Mouse (Mus musculus): Measurements from ENCODE around the gene Nphs2. TPM values are rescaled to one million over a fixed set of nuclear protein-coding genes. Genes with fewer than 3 reads are reported as not detected.
A peak's percentile ranks its signal among the peaks of the same experiment; 100 is the strongest.
"Not testable (repeated sequence)": the region's sequence is repeated elsewhere in the genome, so short reads cannot be mapped to it uniquely, and the experiment has no call there.

Nphs2 gene
- total RNA-seq (2015) (not detected in 2 replicates), total RNA-seq (2017) (not detected in 2 replicates)

DNA sequence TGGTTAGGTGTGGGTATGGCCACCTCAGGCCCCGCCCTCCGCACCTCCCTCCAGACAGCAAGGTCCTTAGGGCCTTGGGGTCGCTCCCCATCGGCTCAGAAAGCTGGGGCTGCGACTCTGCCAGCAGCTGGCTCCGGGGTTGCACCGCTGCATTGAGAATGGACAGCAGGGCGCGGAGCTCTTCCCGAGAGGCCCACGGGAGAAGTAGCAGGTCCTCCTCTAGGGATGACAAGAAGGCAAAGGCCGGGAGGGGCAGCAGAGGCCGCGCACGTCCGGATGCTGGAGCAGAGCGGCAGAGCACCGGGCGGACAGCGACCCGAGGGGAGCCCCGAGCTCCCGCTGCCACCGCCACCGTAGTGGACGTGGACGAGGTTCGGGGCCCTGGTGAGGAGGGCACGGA is at the start of gene Nphs2:
TSS of gene Nphs2 (plus strand) at position 98 of the 400 bp plus-strand sequence.
- peak; percentile 50 for ATAC-seq (replicated peaks; ENCODE audit: poor library complexity)

DNA sequence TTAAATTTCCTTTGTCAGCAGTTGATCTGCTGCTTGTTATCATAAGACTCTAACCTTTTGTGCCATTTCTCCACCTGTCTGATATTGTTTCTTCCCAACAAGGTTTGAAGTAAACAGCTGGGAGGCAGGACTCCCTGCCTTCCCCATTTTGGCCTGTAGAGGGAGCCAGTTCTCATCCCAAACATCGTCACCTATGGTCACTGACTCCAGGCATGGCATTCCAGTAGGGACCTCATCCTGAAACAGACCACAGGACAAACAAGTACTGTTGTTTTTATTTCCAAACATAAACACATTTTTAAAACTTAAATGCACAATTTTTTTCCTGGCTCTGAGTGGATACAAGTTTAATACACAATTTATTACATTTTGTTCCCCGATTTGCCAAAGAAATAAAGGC is 47.2 kb upstream of the Nphs2 start:
- ATAC-seq (replicated peaks; ENCODE audit: poor library complexity): peak; percentile 84

DNA sequence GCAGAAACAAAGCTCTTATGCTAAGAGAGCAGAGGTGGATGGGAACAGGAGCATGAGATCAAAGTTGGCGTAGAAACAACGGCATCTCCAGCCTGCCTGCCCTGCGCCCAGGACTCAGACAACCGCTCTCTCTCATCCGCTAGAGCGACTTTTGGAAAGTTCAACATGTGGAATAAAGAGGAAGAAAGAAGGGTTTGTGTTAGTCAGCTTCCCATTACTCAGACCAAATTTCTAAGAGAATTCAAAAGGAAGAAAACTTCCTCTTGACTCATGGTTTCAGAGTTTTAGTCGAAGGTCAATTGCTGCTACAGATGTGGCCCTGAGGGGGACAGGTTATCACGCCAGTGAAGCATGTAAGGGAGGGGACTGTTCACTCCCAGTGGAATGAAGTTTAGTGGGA is 46.6 kb upstream of the Nphs2 start:
- no peak for ATAC-seq (replicated peaks; ENCODE audit: poor library complexity)

DNA sequence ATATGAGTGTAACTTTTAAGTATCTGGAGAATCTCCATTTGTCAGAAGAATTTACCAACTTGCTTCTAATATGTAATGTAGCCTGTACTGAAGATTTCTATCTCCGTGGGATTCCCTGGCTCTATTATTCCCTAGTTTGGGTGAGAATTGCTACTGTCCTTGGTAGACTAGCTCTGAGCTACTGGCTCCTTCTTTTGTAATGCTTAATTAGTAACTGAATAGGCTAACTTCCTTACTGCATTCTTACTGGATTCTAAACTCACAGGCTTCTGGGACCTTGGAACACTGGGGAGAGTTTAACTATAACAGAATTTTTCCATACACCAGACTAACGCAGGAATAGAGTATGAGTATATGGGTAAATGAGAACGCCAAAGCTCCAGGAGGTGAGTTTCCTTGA is 42.0 kb upstream of the Nphs2 start:
- not testable (repeated sequence) for ATAC-seq (replicated peaks; ENCODE audit: poor library complexity)

DNA sequence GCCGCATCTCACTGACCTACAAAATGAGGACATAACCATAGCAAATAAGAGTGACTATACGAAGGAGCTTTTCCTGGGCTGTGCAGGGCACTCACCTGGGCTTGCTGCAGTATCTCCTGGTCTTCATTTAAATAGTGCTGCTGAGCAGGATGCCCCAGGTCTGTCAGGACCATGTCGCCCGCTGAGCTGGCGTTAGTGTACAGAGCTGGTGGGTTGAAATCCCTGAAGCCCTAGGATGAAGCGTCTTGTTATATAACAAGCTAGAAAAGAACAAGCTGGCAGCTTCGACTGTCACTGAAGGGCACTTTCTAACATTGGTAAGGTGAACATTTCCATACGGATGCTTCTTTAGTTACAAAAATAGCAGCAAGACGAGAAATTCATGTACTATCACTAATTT is 40.1 kb upstream of the Nphs2 start:
- ATAC-seq (replicated peaks; ENCODE audit: poor library complexity): no peak

DNA sequence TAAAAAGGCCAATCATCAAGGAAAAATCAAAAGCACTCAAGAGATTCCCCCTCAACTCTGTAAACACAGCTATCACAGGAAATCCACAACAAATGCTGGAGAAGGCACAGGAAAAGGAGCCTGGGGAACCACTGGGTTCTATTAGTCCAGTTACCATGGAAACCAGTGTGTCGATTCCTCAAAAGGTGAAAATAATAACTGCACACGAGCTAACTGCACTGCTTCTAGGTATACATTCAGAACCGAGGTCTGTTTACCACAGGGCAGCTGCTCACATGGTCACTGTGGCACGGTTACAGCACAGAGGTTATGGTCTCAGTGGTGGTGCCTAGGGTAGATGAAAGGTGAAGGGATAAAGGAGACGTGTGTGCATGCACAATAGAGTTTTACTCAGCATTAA is 38.9 kb upstream of the Nphs2 start:
- no peak for ATAC-seq (replicated peaks; ENCODE audit: poor library complexity)

DNA sequence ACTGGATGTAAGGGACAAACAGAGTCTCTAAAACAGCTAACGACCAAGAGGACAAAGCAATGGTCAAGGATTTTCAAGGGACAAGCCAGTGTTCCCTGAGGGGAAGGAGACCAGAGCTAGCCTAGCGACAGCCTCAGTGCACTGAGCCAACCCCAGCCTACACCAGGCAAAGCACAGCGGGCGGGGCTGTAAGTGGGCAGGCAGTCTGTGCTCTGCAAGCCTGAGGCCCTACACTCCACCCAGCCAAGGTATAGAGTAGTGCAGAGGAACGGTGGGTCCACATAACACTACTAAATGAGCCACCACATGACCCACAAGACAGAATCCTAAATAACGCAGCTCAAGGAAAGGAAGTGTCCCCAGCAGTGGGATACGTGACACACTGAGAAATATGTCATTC is 36.9 kb upstream of the Nphs2 start:
- peak; percentile 63 for ATAC-seq (replicated peaks; ENCODE audit: poor library complexity)

DNA sequence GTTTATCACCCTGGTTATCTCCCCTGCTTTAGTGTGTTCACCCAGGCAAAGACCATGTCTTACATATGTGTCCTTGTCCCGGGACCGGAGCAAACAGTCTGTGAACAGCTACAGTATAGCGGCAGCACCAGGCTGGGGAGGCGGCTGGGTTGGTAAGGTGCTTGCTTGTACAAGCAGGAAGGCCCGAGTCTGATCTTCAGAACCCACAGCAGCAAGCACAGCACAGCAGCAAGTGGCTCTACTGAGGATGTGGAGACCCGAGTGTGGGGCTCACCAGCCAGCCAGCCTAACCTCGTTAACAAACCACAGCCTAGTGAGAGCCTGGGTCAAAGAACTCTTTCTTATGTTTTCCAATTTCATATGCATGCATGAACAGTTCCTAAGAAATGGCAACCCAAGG is 30.4 kb upstream of the Nphs2 start:
- ATAC-seq (replicated peaks; ENCODE audit: poor library complexity): no peak

DNA sequence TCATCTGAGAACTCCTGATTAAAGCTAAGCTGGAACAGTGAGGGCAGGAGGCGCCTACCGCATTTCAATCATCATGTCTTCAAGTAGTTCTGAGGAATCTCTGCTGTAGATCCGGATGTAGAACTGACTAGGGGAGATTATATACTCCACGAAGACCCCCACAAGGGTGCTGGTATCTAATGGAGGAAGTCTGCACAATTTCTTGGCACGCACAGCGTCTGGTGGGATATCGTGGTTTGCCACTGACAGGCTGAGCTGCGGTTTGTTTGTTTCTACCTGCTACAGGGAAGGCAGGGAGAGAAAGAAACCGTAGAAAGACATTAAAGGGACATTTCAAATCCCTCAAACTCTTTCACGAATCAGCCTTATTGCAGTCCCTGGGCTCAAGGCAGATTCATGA is 26.3 kb upstream of the Nphs2 start:
- ATAC-seq (replicated peaks; ENCODE audit: poor library complexity): peak; percentile 70

DNA sequence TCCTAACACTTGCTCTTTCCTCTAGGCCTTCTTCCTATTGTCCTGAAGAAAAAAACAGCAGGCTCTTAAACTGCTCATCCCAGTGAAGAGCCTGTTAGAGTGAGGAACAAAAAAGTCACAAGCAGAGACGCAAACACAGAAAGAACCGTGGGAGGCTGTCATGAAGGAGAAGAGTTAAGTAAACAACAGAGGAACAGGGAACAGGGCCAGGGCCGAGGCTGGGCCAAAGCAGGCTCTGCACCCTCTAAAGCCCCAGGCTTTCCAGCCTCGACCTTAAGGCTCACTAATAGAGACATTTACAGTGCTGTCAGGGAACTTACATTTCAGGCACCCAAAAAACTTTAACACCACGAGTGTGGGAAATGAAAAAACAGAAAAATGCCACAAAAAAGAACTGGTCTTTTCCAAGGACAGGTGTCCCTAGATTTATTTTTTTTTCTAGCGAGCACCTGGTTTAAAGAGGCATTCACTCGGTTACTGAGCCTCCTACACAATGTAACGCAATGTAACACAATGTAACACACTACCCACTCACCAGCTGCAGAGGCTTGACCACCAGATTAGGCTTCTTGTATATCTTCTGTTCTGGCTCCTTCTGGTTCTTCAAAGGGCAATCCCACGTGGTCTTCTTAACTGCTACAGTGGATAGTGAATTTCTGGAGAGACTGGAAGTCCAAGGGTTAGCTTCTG is 25.5 kb upstream of the Nphs2 start:
- ATAC-seq (replicated peaks; ENCODE audit: poor library complexity): no peak

DNA sequence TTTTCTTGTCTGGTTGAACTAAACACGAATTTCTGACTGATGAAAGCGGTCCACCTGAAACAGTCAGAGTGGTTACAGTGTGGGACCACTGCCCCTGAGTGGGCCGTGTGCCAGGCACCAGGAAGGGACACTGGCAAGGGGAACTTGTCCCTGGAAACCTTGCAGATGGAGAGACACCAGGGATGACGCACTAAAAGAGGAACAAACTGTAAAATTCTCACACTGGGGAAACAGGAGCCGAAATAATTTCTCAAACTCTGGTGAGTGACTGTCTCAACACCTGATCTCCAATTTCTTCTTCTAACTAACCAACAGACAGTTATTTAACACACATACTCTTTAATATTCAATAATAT is 25.0 kb upstream of the Nphs2 start:
- ATAC-seq (replicated peaks; ENCODE audit: poor library complexity): peak; percentile 56

DNA sequence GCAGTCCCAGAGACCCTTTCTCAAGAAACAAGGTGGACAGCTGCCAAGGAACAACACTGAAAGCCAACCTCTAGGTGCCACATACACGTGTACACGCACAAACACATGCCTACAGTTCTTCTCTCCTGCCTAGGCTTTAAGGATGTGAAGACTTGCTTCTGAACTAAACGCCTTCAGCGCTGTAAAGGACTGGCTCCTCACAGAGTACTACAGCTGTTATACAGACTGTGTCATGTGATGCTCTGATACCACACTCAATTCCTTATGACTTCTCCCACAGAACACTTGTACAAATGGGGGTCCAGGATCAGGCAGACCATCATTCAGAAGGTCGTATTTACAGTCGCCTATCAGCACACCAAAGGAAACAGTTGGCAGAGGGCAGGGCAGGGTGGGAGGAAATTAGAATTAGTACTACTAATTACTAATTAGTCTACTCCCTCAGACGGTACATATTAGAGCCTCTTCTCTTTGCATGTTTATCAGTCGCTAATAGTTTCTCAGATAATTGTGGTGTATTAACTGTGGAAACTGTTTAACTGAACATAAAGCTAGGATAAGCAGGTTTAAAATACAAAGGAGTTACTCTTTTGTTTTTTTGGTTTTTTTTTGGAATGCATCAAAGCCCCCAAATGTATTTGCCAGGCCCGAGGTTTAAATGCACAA is 21.8 kb upstream of the Nphs2 start:
- ATAC-seq (replicated peaks; ENCODE audit: poor library complexity): no peak

DNA sequence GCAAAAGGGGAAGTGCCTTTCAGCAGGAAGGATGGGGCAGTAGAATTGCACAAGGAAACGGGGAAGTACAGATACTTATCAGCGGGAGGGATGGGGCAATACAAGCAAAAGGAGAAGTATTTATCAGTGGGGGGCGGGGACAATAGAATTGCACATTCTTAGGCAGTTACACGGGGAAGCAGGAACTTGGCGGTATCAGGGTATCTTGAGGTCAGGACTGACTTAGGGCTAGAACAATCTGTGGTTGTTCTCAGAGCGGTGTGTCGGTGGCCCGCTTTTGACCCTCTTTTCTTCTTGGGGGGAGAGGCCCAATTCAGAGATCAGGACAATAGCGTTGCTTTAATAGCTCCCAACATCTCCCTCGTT is 21.3 kb upstream of the Nphs2 start:
- ATAC-seq (replicated peaks; ENCODE audit: poor library complexity): not testable (repeated sequence)

DNA sequence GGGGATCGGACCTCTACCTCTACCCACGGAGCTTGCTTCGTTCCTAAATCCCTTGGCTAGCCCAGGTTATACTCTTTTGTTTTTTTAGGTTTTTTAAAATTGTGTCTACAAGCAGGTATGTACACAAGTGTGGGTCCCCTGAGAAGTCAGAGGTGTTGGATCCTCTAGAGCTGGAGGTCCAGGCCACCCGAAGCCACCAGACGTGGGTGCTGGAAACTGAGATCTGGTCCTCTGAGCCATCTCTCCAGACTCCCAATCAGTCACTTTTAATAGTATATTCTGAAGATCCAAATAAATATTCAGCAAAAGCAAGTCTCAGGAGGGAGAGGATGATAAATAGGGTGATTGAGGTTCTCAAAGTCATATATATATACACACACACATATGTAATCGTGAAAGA is 20.5 kb upstream of the Nphs2 start:
- ATAC-seq (replicated peaks; ENCODE audit: poor library complexity): no peak

DNA sequence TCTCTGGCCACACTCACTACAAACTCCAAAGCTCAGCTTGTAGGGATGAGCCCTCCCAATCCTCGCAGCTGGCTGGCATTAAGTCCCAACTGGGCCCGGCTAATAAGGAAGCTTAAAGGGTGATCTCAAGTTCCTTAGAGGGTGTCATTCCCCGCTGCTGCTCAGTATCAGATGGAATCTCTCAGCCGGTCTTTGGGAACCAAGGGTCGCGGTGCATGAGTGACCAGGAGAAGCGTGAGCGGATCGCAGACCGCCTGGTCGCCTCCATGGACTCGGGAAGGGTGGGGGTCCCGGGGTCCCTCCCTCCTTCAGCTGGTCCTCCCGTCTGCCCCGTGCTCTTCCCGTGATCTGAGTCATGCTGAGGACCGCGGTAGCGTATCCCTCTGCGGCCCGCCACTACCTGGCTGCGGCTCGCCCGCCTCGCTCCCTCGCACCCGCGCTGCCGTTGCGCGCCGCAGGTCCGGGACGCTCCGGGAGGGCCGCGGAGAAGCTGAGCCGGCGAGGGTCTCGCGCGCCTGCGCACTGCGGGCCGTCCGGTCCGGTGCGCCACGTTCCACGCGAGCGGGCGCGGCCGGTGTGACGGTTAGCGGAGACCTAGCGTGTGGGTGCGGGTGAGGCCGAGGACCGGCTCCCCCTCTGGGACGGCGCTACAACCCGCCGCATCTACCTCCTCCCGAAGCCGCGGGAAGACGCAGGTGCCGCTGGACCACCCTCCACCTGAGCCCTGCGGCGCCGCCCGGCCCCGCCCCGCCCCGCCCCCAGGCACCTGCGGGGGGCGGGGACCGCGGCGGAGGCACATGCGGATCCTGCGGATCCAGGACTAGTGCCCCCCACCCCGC is 7.4 kb upstream of the Nphs2 start, which contains the start of gene Tdrd5:
TSS of gene Tdrd5 (minus strand) at position 754 of the 839 bp plus-strand sequence.
- ATAC-seq (replicated peaks; ENCODE audit: poor library complexity): peak; percentile 34

DNA sequence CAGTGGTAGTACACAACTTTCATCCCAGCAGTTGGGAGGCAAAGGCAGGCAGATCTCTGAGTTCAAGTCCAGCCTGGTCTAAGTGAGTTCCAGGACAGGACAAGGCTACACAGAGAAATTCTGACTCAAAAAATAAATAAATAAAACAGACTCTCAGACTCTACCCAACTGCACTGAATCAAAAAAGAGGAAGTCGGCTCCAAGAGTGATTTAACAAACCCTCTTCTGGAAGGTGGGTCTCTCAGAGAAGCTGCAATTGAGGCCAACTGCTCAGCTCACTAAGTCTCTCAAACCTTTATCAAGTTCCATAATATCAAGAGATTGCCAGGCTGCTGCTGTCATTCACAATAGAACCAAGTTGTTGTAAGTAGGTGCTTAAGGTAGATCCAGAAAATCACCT is 1.9 kb upstream of the Nphs2 start:
- ATAC-seq (replicated peaks; ENCODE audit: poor library complexity): peak; percentile 60

DNA sequence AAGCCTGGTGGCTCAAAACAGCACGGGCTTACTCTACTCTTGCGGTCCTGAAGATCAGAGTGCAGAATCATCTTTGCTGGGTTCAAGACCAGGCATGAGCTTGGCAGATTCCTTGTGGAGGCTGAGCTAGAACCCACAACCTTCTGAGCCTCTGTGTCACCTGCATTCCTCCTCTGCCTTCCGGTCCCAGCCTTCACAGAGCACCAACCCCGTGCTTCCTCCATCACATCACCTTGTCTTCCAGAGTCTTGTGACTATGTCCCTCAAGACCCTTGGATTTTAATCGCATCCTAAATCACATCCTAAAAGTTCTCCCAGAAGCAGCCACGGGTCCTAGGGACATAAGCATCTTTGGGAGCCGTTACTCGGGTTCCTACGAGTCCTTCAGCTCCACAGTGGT is 12.6 kb downstream of the Nphs2 start:
- ATAC-seq (replicated peaks; ENCODE audit: poor library complexity): no peak

DNA sequence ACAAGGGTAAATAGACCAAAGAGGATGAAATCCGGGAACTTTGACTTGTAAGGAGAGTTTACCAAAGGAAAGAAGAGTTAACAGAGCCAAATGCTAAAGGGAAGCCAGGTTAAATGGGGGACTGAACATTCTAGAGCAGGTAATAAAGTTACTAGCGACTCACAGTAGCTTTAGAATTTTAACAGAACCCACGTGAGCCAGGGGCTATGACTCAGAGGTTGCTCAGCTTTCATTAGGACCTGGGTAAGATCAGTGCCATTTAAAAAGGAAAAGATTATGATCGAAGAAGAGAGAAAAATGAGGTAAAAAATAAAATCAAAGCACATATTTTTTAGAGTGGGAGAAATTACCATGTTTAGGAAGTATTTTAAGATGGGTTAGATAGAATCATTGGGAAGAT is 30.3 kb downstream of the Nphs2 start:
- ATAC-seq (replicated peaks; ENCODE audit: poor library complexity): no peak

DNA sequence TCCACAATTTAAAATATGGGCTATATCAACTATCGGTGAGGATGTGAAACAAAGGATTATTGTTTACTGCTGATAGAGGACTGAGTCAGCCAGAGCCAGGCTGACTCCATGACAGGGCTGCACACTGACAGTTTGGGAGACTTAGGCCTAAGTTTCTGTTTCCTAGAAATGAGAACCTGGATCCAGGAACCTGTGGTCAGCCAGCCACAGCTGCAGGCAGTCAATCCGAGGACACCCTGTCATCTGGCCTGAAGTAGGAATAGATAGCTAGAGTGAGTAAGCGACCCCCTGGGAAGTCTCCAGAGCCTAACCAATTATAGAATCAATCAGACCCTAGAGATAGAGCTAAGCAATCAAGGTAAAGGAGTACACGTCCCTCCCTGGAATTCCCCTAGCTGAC is 33.9 kb downstream of the Nphs2 start:
- ATAC-seq (replicated peaks; ENCODE audit: poor library complexity): no peak

DNA sequence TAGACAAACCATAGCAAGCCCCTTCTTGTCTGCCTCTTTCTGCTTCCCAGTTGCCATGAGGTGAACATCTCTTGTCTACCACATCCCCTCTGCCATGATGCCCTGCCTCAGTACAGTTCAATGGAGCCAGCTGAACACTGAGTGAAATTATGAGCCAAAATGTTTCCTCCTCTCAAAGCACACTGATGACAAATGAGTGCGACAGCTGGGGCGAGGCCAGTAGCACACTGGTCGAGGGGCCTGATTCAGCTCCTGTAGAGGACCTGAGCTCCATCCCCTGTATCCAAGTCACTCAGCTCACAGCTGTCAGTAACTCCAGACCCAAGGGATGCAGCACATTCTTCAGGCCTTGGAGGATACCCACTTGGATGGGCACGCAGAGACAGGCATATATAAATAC is 35.1 kb downstream of the Nphs2 start:
- ATAC-seq (replicated peaks; ENCODE audit: poor library complexity): no peak

DNA sequence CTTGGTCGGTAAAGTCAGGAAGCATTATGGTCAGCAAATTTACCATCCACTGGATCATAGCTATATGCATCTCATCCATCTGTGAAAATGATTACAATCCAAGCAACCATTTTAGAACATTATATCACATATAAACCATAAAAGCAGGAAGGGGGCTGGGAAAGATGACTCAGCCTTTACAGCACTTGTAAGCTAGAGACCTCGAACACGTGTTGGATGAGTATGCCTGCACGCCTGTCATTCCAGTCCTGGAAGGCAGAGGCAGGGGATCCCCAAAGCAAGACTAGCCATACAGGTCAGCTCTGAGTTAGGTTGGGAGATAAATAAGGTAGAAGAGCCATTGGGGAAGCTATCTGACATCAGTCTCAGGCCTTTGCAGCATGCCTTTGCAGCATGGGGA is 38.5 kb downstream of the Nphs2 start:
- no peak for ATAC-seq (replicated peaks; ENCODE audit: poor library complexity)

DNA sequence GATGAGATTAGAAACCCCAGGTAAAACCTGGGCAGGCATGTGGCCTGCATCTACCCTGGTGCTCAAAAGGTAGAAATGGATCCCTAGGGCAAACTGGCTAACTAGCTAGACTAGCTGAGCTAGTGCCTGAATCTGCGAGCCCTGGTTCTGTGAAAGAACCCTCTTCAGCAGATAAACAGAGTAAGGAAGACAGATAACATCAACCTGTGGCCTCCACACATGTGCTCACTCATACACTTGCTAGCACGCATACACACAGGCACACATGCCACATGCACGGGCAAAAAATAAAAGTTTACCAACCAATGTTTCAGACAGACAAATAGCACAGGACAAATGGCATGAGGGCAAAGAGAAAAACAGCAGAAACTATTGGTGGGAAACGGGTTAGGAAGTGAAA is 39.9 kb downstream of the Nphs2 start:
- no peak for ATAC-seq (replicated peaks; ENCODE audit: poor library complexity)

Data from megakaryocyte progenitor cell, adult 5-6 weeks (primary cell).